Mouse (Mus musculus): Measurements from ENCODE around the gene Slc7a5.

DNA sequence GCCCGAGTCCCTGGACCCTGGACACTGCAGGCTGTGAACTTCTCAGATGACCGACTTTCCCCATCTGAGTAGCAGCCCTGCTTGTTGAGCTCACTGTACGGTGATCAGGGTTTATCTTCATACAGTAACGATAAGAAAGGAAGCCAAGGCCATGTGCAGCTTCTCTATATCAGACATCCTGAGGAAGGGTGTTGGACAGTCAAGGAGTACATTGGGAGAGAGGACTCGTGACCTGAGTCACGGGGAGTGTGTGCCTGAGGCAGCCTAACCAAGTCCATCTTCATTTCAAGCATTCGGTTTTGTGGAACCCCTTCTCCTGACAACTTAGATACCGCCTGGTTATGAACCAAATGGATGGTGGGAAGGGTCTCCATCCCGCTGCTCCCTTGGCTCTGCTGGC is 32.0 kb downstream of the Slc7a5 start:
- no peak for TF ChIP-seq POLR2A (IDR thresholded peaks at IDR 0.05; ENCODE audit: borderline replicate concordance, extremely low read depth, insufficient read depth, insufficient read length, poor library complexity, severe bottlenecking)
- TF ChIP-seq CTCF (IDR thresholded peaks at IDR 0.05; ENCODE audit: borderline replicate concordance, extremely low read depth, insufficient read depth, insufficient read length): no peak
